Mouse (Mus musculus) MEL (cell line): ENCODE data around the gene Ccdc71. TPM values are rescaled to one million over a fixed set of nuclear protein-coding genes. Genes with fewer than 3 reads are reported as not detected.

Source experiments
- DNase-seq: peaks from one replicate; pipeline ENCODE4 v3.0.0; 2011; ENCODE audit warnings: low read depth, low spot score
- H3K27ac ChIP-seq: 2 replicates; pipeline ENCODE4 v1.5.1; 2012; ENCODE audit warnings: low read depth, mild to moderate bottlenecking, control low read depth, low read length, moderate library complexity; ENCODE audit not compliant: control insufficient read depth
- H3K27me3 ChIP-seq, 2 experiments: fragments of 150-350 bp in 1 of 2; sonication (generic) in 1 of 2; 2 replicates each; pipeline ENCODE4 v1.6.1; 2012; ENCODE audit warnings: low read length in 2 of 2, mild to moderate bottlenecking in 2 of 2, improper control_type of control experiment in 1 of 2, moderate library complexity in 1 of 2; ENCODE audit not compliant: insufficient read depth in 2 of 2, control insufficient read depth in 1 of 2
- H3K36me3 ChIP-seq, 2 experiments: 2 replicates each; pipeline ENCODE4 v1.6.1; 2012 to 2014; ENCODE audit warnings: low read length in 2 of 2, improper control_type of control experiment in 1 of 2, inconsistent platforms in 1 of 2, mild to moderate bottlenecking in 1 of 2; ENCODE audit not compliant: insufficient read depth in 2 of 2, control insufficient read depth in 1 of 2
- H3K4me1 ChIP-seq, 2 experiments: fragments of 150-350 bp in 1 of 2; sonication (generic) in 1 of 2; 2 replicates each; pipeline ENCODE4 v1.6.1; 2012; ENCODE audit warnings: low read length in 2 of 2, improper control_type of control experiment in 1 of 2, mild to moderate bottlenecking in 1 of 2; ENCODE audit not compliant: insufficient read depth in 2 of 2, control insufficient read depth in 1 of 2
- H3K4me3 ChIP-seq, 2 experiments: fragments of 150-350 bp in 1 of 2; sonication (generic) in 1 of 2; 2 replicates each; pipeline ENCODE4 v1.5.1; 2012; ENCODE audit warnings: low read depth in 2 of 2, low read length in 2 of 2, mild to moderate bottlenecking in 2 of 2, moderate library complexity in 2 of 2, control low read depth in 1 of 2, improper control_type of control experiment in 1 of 2; ENCODE audit not compliant: control insufficient read depth in 1 of 2, insufficient read depth in 1 of 2
- H3K79me2 ChIP-seq: 2 replicates; pipeline ENCODE4 v1.6.1; 2012; ENCODE audit warnings: mild to moderate bottlenecking, low read length, moderate library complexity; ENCODE audit not compliant: control insufficient read depth, poor library complexity, insufficient read depth
- H3K9ac ChIP-seq: 2 replicates; pipeline ENCODE4 v1.6.1; 2012; ENCODE audit warnings: low read depth, mild to moderate bottlenecking, control low read depth, low read length, moderate library complexity; ENCODE audit not compliant: control insufficient read depth, poor library complexity, severe bottlenecking
- H3K9me3 ChIP-seq: fragments of 150-350 bp; sonication (generic); replicated peaks from 2 replicates; pipeline ENCODE4 v1.6.1; 2012; ENCODE audit warnings: mild to moderate bottlenecking, low read length, improper control_type of control experiment, moderate library complexity; ENCODE audit not compliant: insufficient read depth
- CHD2 ChIP-seq: IDR thresholded peaks from 2 replicates; pipeline ENCODE4 v1.6.1; 2011; ENCODE audit warnings: low read length, improper control_type of control experiment
- CTCF ChIP-seq, 3 experiments: IDR thresholded peaks in 2 of 3; conservative IDR thresholded peaks in 1 of 3; 2 replicates each; pipeline ENCODE4 v1.5.1; 2011 to 2012; ENCODE audit warnings: low read length in 3 of 3, low read depth in 2 of 3, mild to moderate bottlenecking in 2 of 3, improper control_type of control experiment in 1 of 3, inconsistent platforms in 1 of 3, mixed read lengths in 1 of 3, moderate library complexity in 1 of 3; ENCODE audit not compliant: control insufficient read depth in 1 of 3, insufficient read depth in 1 of 3, poor library complexity in 1 of 3, severe bottlenecking in 1 of 3
- E2F4 ChIP-seq: IDR thresholded peaks from 2 replicates; pipeline ENCODE4 v1.6.1; 2011; ENCODE audit warnings: low read depth, low read length, improper control_type of control experiment, borderline replicate concordance
- EP300 ChIP-seq, 2 experiments: IDR thresholded peaks; 2 replicates each; pipeline ENCODE4 v1.6.1; 2011; ENCODE audit warnings: improper control_type of control experiment in 2 of 2, low read length in 2 of 2, low read depth in 1 of 2, mild to moderate bottlenecking in 1 of 2
- ETS1 ChIP-seq: IDR thresholded peaks from 2 replicates; pipeline ENCODE4 v1.6.1; 2012; ENCODE audit warnings: low read depth, mild to moderate bottlenecking, inconsistent platforms, low read length, improper control_type of control experiment, moderate library complexity
- GATA1 ChIP-seq: IDR thresholded peaks from 2 replicates; pipeline ENCODE4 v1.6.1; 2011; ENCODE audit warnings: low read depth, low read length, improper control_type of control experiment
- MAFK ChIP-seq: IDR thresholded peaks from 2 replicates; pipeline ENCODE4 v1.6.1; 2011; ENCODE audit warnings: low read depth, mild to moderate bottlenecking, low read length, improper control_type of control experiment, borderline replicate concordance
- MAX ChIP-seq: IDR thresholded peaks from 2 replicates; pipeline ENCODE4 v1.6.1; 2011; ENCODE audit warnings: low read length, improper control_type of control experiment
- MAZ ChIP-seq: IDR thresholded peaks from 2 replicates; pipeline ENCODE4 v1.6.1; 2012; ENCODE audit warnings: low read depth, mild to moderate bottlenecking, inconsistent platforms, low read length, improper control_type of control experiment
- MEF2A ChIP-seq: IDR thresholded peaks from 2 replicates; pipeline ENCODE4 v1.6.1; 2014; ENCODE audit warnings: low read depth, mild to moderate bottlenecking, inconsistent platforms, low read length, improper control_type of control experiment; ENCODE audit not compliant: poor library complexity, insufficient replicate concordance, severe bottlenecking; ENCODE audit errors: extremely low read depth
- MYB ChIP-seq: IDR thresholded peaks from 2 replicates; pipeline ENCODE4 v1.6.1; 2011; ENCODE audit warnings: mild to moderate bottlenecking, low read depth, low read length, improper control_type of control experiment
- NRF1 ChIP-seq: IDR thresholded peaks from 2 replicates; pipeline ENCODE4 v1.6.1; 2014; ENCODE audit warnings: low read depth, mild to moderate bottlenecking, inconsistent platforms, low read length, improper control_type of control experiment, moderate library complexity; ENCODE audit not compliant: poor library complexity, insufficient read depth, severe bottlenecking
- POLR2A ChIP-seq, 2 experiments: IDR thresholded peaks; 2 replicates each; pipeline ENCODE4 v1.6.1; 2011 to 2012; ENCODE audit warnings: low read length in 2 of 2, mild to moderate bottlenecking in 2 of 2, control low read depth in 1 of 2, improper control_type of control experiment in 1 of 2, low read depth in 1 of 2, moderate library complexity in 1 of 2; ENCODE audit not compliant: control insufficient read depth in 1 of 2, insufficient read depth in 1 of 2, poor library complexity in 1 of 2
- POLR2AphosphoS2 ChIP-seq: IDR thresholded peaks from 2 replicates; pipeline ENCODE4 v1.6.1; 2011; ENCODE audit warnings: low read length, improper control_type of control experiment
- RAD21 ChIP-seq: IDR thresholded peaks from 2 replicates; pipeline ENCODE4 v1.6.1; 2011; ENCODE audit warnings: mild to moderate bottlenecking, low read depth, low read length, improper control_type of control experiment
- RCOR1 ChIP-seq: IDR thresholded peaks from 2 replicates; pipeline ENCODE4 v1.6.1; 2012; ENCODE audit warnings: low read depth, mild to moderate bottlenecking, inconsistent platforms, low read length, improper control_type of control experiment
- SMC3 ChIP-seq: IDR thresholded peaks from 2 replicates; pipeline ENCODE4 v1.6.1; 2011; ENCODE audit warnings: low read depth, low read length, improper control_type of control experiment
- TAL1 ChIP-seq: IDR thresholded peaks from 2 replicates; pipeline ENCODE4 v1.6.1; 2012; ENCODE audit warnings: mild to moderate bottlenecking, inconsistent platforms, low read length, moderate library complexity, mixed read lengths
- TCF12 ChIP-seq: IDR thresholded peaks from 2 replicates; pipeline ENCODE4 v1.6.1; 2014; ENCODE audit warnings: low read depth, mild to moderate bottlenecking, inconsistent platforms, low read length, improper control_type of control experiment, moderate library complexity
- UBTF ChIP-seq: IDR thresholded peaks from 2 replicates; pipeline ENCODE4 v1.6.1; 2012; ENCODE audit warnings: low read depth, mild to moderate bottlenecking, inconsistent platforms, low read length, improper control_type of control experiment, moderate library complexity, borderline replicate concordance; ENCODE audit not compliant: insufficient read depth
- USF1 ChIP-seq: IDR thresholded peaks from 2 replicates; pipeline ENCODE4 v1.6.1; 2014; ENCODE audit warnings: low read depth, mild to moderate bottlenecking, inconsistent platforms, low read length, improper control_type of control experiment, moderate library complexity
- ZMIZ1 ChIP-seq: IDR thresholded peaks from 2 replicates; pipeline ENCODE4 v1.6.1; 2012; ENCODE audit warnings: low read depth, mild to moderate bottlenecking, inconsistent platforms, low read length, improper control_type of control experiment, moderate library complexity
- ZNF384 ChIP-seq: IDR thresholded peaks from 2 replicates; pipeline ENCODE4 v1.6.1; 2012; ENCODE audit warnings: low read depth, mild to moderate bottlenecking, inconsistent platforms, low read length, improper control_type of control experiment
- polyA plus RNA-seq, 2 experiments: library from polyadenylated mRNA; stranded (reverse) in 1 of 2; unstranded in 1 of 2; fragments of >175 nt in 1 of 2; fragments of >200 nt in 1 of 2; gene quantifications; 2 replicates each; pipeline versions ENCODE4 v1.2.1 to v1.2.4; 2012; ENCODE audit warnings: low replicate concordance in 2 of 2, low read depth in 1 of 2; ENCODE audit not compliant: insufficient read length in 2 of 2, insufficient read depth in 1 of 2, missing spikeins in 1 of 2
- total RNA-seq: library from RNA; depleted of rRNA; stranded (reverse); fragments of 300-350 nt; gene quantifications from 2 replicates; pipeline ENCODE4 v1.2.3, GENCODE M21; 2012

Ccdc71 gene
- total and polyA plus RNA-seq, 3 experiments, result 23.1 to 39.9 TPM; not detected in 1

- no peak for TF ChIP-seq TCF12
- no peak for TF ChIP-seq POLR2A (IDR thresholded peaks at IDR 0.05; ENCODE audit: control insufficient read depth in 1 of 2, insufficient read depth in 1 of 2, low read depth in 1 of 2, low read length in 2 of 2, poor library complexity in 1 of 2)
- no peak for TF ChIP-seq MYB
- TF ChIP-seq ETS1, result no peak
- Histone ChIP-seq H3K4me1 (no peaks in the 10 kb centered on the region), H3K27me3 (no peaks in the 10 kb centered on the region), H3K9ac (no peak overlapping the region), H3K27ac (no peak overlapping the region), H3K9me3 (no peaks in the 10 kb centered on the region), H3K4me3 (no peak overlapping the region), H3K79me2 (no peaks in the 10 kb centered on the region), H3K36me3 (peaks cover 0 to 22% of the 10 kb centered on the region in 2 experiments; a peak in 3 of 4 replicates)
- DNase-seq, result no peak
These were observed 38.9 kb downstream of the Ccdc71 start for GRCm38 (mm10) chr9:108499231-108499630.

DNA sequence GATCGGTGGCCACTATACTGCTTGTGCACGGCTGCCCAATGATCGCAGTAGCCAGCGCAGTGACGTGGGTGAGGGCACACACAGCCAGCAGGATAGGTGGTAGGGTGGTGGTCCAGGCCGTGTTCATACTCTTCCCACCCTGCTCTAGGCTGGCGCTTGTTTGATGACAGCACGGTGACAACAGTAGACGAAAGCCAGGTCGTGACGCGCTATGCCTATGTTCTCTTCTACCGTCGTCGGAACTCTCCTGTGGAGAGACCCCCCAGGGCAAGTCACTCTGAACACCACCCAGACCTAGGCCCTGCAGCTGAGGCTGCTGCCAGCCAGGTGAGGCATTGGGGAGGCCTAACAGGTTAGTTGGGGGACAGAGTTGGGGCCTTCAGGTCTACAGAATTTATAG lies 39.6 kb downstream of the Ccdc71 start:
- H3K4me3 ChIP-seq, result no peak overlapping the region
- peaks cover 0 to 21% of the 10 kb centered on the region in 2 experiments; a peak in 3 of 4 replicates for H3K36me3 ChIP-seq
- TF ChIP-seq E2F4 (no peak), RCOR1 (no peak), CTCF (IDR thresholded peaks at IDR 0.05 in 2 of 3, conservative IDR thresholded peaks at IDR 0.05 in 1 of 3; ENCODE audit: control insufficient read depth in 1 of 3, insufficient read depth in 1 of 3, low read depth in 2 of 3, low read length in 3 of 3, poor library complexity in 1 of 3, severe bottlenecking in 1 of 3) (no peak), ZNF384 (no peak)
- no peak for DNase-seq
- H3K79me2 ChIP-seq, result no peaks in the 10 kb centered on the region
- H3K4me1 ChIP-seq, result no peaks in the 10 kb centered on the region
- H3K27me3 ChIP-seq, result no peaks in the 10 kb centered on the region
- H3K9ac ChIP-seq, result no peak overlapping the region
- H3K27ac ChIP-seq, result no peak overlapping the region
- no peaks in the 10 kb centered on the region for H3K9me3 ChIP-seq

GRCm38 (mm10) chr9:108506901-108507300 lies 46.6 kb downstream of the Ccdc71 start:
- no peak for DNase-seq
- H3K27ac ChIP-seq, result no peak overlapping the region
- peaks cover 15% of the 10 kb centered on the region for H3K79me2 ChIP-seq
- no peaks in the 10 kb centered on the region for H3K9me3 ChIP-seq
- peaks cover 3 to 11% of the 10 kb centered on the region in 2 experiments for H3K4me1 ChIP-seq
- peaks cover 3 to 10% of the 10 kb centered on the region in 2 experiments; a peak in 3 of 4 replicates for H3K36me3 ChIP-seq
- H3K9ac ChIP-seq, result no peak overlapping the region
- H3K27me3 ChIP-seq, result no peaks in the 10 kb centered on the region
- no peak for TF ChIP-seq MEF2A
- TF ChIP-seq SMC3, result no peak
- TF ChIP-seq UBTF, result no peak
- no peak for TF ChIP-seq RAD21
- no peak for TF ChIP-seq MAZ
- no peak for TF ChIP-seq MYB
- TF ChIP-seq MAX, result no peak
- TF ChIP-seq USF1, result no peak
- no peak for TF ChIP-seq ZMIZ1
- no peak for TF ChIP-seq TAL1
- TF ChIP-seq CHD2, result no peak
- no peak for TF ChIP-seq GATA1
- TF ChIP-seq NRF1, result no peak
- TF ChIP-seq EP300 (IDR thresholded peaks at IDR 0.05; ENCODE audit: low read depth in 1 of 2, low read length in 2 of 2), result no peak
- no peak for TF ChIP-seq POLR2AphosphoS2
- no peak for TF ChIP-seq MAFK
- peak overlapping the region in 1 of 2 experiments; percentile 80; a peak in 2 of 4 replicates for H3K4me3 ChIP-seq
